Mouse (Mus musculus) gastrocnemius, postnatal 36 days (tissue): Measurements from ENCODE around the gene Vgll4. TPM values are rescaled to one million over a fixed set of nuclear protein-coding genes. Genes with fewer than 3 reads are reported as not detected.

Source experiments
- DNase-seq, 2 experiments: peaks; one replicate each; pipeline ENCODE4 v3.0.0; 2022
- intact Hi-C: fragments of 180-260 bp; cut with DNase I; formaldehyde crosslinking; loops from one replicate; pipeline ENCODE4 v1.15.1; 2025
- long read RNA-seq, 2 experiments: library from polyadenylated mRNA; stranded (forward); transcript quantifications; one replicate each; pipeline ENCODE4 v2.0.0; 2021
- total RNA-seq, 2 experiments: library from RNA; stranded (reverse); gene quantifications; 2 replicates each; pipeline ENCODE4 v1.2.3; 2021

The Vgll4 gene
- 10 to 100 TPM; 13.4 to 14.5 TPM for total RNA-seq
- long read RNA-seq, experiment 1, partial matches to known transcripts, result 0 of 1 reads
- long read RNA-seq, experiment 1, other reads (novel, unspliced or antisense), result 0 of 1 reads
- long read RNA-seq, experiment 2, partial matches to known transcripts, result 0 of 2 reads
- long read RNA-seq, experiment 2, other reads (novel, unspliced or antisense), result 2 of 2 reads

GRCm38 (mm10) chr6:114969213-114970120 is at the start of gene Vgll4:
Gene Vgll4, minus strand, starts transcription at chr6:114969994.
- peak; percentile 19 to 20 for DNase-seq
- intact Hi-C loops, result loop anchor here (5.0 kb wide), 2 partner anchors 37 to 38 kb away; no protein-coding TSS in a partner anchor

- intact Hi-C loops, result no loop called here
- DNase-seq, result peak in 1 of 2 experiments; percentile 16
Observed at GRCm38 (mm10) chr6:115015461-115015860, 45.7 kb upstream of the Vgll4 start.

GRCm38 (mm10) chr6:115013574-115013973 is 43.8 kb upstream of the Vgll4 start:
- intact Hi-C loops, result no loop called here
- DNase-seq, result no peak

- no peak for DNase-seq
- intact Hi-C loops, result no loop called here
Observed at GRCm38 (mm10) chr6:115011792-115012191, 42.0 kb upstream of the Vgll4 start.

- no peak for DNase-seq
- intact Hi-C loops, result no loop called here
Observed at GRCm38 (mm10) chr6:115010815-115011214, 41.0 kb upstream of the Vgll4 start.

- no peak for DNase-seq
- intact Hi-C loops, result no loop called here
Observed at GRCm38 (mm10) chr6:115010304-115010703, 40.5 kb upstream of the Vgll4 start.

- peak; percentile 57 to 61 for DNase-seq
- intact Hi-C loops, result loop anchor here (1.0 to 5.0 kb wide), 3 partner anchors 35 to 280 kb away; no protein-coding TSS in a partner anchor
Observed at GRCm38 (mm10) chr6:115007728-115008127, 37.9 kb upstream of the Vgll4 start.

- intact Hi-C loops, result loop anchor here (1.0 to 5.0 kb wide), 3 partner anchors 35 to 280 kb away; no protein-coding TSS in a partner anchor
- no peak for DNase-seq
Observed at GRCm38 (mm10) chr6:115006948-115007347, 37.2 kb upstream of the Vgll4 start.

GRCm38 (mm10) chr6:115006065-115006464 is 36.3 kb upstream of the Vgll4 start:
- intact Hi-C loops, result loop anchor here (5.0 kb wide), 2 partner anchors 34 to 279 kb away; no protein-coding TSS in a partner anchor
- no peak for DNase-seq

- intact Hi-C loops, result loop anchor here (5.0 kb wide), 2 partner anchors 33 to 278 kb away; no protein-coding TSS in a partner anchor
- DNase-seq, result peak; percentile 22 to 41
Observed at GRCm38 (mm10) chr6:115005351-115005890, 35.6 kb upstream of the Vgll4 start.

- intact Hi-C loops, result loop anchor here (5.0 kb wide), 2 partner anchors 32 to 277 kb away; no protein-coding TSS in a partner anchor
- DNase-seq, result no peak
Observed at GRCm38 (mm10) chr6:115004636-115005035, 34.8 kb upstream of the Vgll4 start.

- intact Hi-C loops, result no loop called here
- DNase-seq, result no peak
Observed at GRCm38 (mm10) chr6:114998374-114999031, 28.7 kb upstream of the Vgll4 start.

- intact Hi-C loops, result no loop called here
- DNase-seq, result no peak
Observed at GRCm38 (mm10) chr6:114997471-114997870, 27.7 kb upstream of the Vgll4 start.

- DNase-seq, result no peak
- intact Hi-C loops, result no loop called here
Observed at GRCm38 (mm10) chr6:114996910-114997309, 27.1 kb upstream of the Vgll4 start.

GRCm38 (mm10) chr6:114994079-114994478 is 24.3 kb upstream of the Vgll4 start:
- DNase-seq, result no peak
- intact Hi-C loops, result no loop called here

- intact Hi-C loops, result no loop called here
- no peak for DNase-seq
Observed at GRCm38 (mm10) chr6:114993659-114994058, 23.9 kb upstream of the Vgll4 start.

- DNase-seq, result no peak
- intact Hi-C loops, result no loop called here
Observed at GRCm38 (mm10) chr6:114991909-114992308, 22.1 kb upstream of the Vgll4 start.

GRCm38 (mm10) chr6:114988619-114988980 is 18.8 kb upstream of the Vgll4 start:
- intact Hi-C loops, result no loop called here
- no peak for DNase-seq

GRCm38 (mm10) chr6:114987966-114988618 is 18.3 kb upstream of the Vgll4 start:
- intact Hi-C loops, result no loop called here
- DNase-seq, result no peak

- no peak for DNase-seq
- intact Hi-C loops, result no loop called here
Observed at GRCm38 (mm10) chr6:114982671-114983070, 12.9 kb upstream of the Vgll4 start.
